Mouse (Mus musculus) forebrain, embryonic 10.5 days (tissue): Measurements from ENCODE around the gene Sowahb. TPM values are rescaled to one million over a fixed set of nuclear protein-coding genes. Genes with fewer than 3 reads are reported as not detected.
"Not testable (repeated sequence)": the region's sequence is repeated elsewhere in the genome, so short reads cannot be mapped to it uniquely, and the experiment has no call there.

ENCODE experiments used
- DNase-seq: peaks from one replicate; pipeline ENCODE4 v3.0.0-alpha.2; 2017; ENCODE audit warnings: low spot score; ENCODE audit errors: extremely low spot score
- H3K27ac ChIP-seq: fragments of 300-500 bp; sonication (generic); 2 replicates; pipeline ENCODE4 v1.5.1; 2016; ENCODE audit warnings: mild to moderate bottlenecking
- H3K27me3 ChIP-seq: fragments of 300-500 bp; sonication (generic); 2 replicates; pipeline ENCODE4 v1.6.1; 2016; ENCODE audit warnings: mild to moderate bottlenecking; ENCODE audit not compliant: poor library complexity, severe bottlenecking
- H3K36me3 ChIP-seq: fragments of 300-500 bp; sonication (generic); replicated peaks from 2 replicates; pipeline ENCODE4 v1.6.1; 2016; ENCODE audit warnings: mild to moderate bottlenecking, moderate library complexity
- H3K4me1 ChIP-seq: fragments of 300-500 bp; sonication (generic); 2 replicates; pipeline ENCODE4 v1.6.1; 2016
- H3K4me3 ChIP-seq: fragments of 300-500 bp; sonication (generic); 2 replicates; pipeline ENCODE4 v1.5.1; 2016; ENCODE audit warnings: mild to moderate bottlenecking, moderate library complexity
- H3K9me3 ChIP-seq: fragments of 300-500 bp; sonication (generic); 2 replicates; pipeline ENCODE4 v1.6.1; 2016; ENCODE audit warnings: mild to moderate bottlenecking, moderate library complexity
- WGBS: fragments of 180-500 bp; shearing (Covaris S2); methylation state at CpG from one replicate; pipeline ENCODE4 v1.1.7; 2016; 5-methylcytosine and 5-hydroxymethylcytosine counted together
- polyA plus RNA-seq: library from polyadenylated mRNA; unstranded; fragments of >200 nt; fragmentation: Nextera tagmentation; extraction: Ambion mirVana; gene quantifications from 2 replicates; pipeline ENCODE4 v1.2.1, GENCODE M21; 2016

Sowahb gene
- polyA plus RNA-seq, 1 experiment from 2014 or later: 0.43 TPM

DNA sequence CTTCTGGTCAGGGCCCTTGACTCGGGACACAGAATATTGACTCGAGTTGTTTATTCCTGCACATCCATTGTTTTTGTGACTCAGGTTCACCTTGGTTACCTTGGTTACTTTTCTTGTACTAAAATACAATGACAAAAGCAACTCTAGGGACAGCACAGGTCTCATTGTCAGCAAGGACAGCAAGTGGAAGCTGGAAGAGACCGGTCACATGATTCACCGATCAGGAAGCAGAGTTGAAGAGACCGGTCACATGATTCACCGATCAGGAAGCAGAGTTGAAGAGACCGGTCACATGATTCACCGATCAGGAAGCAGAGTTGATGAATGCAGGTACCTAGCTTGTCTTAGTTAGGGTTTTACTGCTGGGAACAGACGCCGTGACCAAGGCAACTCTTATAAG, 25.6 kb downstream of the Sowahb start:
- H3K9me3 ChIP-seq, H3K27ac ChIP-seq, H3K4me1 ChIP-seq, H3K27me3 ChIP-seq, H3K4me3 ChIP-seq, H3K36me3 ChIP-seq, DNase-seq: not testable (repeated sequence)
- WGBS: 95% methylated on average over 10 of the region's 10 CpGs

DNA sequence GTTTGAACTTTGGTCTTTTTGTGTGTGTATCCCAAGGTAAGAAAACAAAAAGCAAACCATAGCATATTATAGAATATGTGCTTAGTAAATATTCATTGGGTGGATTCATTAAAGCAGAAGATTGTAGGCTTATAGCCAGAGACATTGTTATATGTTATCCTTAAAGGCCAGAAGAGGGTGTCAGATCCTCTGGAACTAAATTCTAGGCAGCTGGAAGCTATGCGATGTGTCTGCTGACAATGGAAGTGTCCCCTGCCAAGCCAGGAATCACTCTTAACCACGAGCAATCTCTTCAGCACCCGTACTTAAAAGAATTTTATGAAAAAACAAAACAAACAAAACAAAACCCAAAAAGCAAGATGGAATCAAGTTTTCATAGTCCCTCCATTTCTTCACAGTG, 27.1 kb downstream of the Sowahb start:
- H3K27ac ChIP-seq: no peak overlapping the region
- H3K36me3 ChIP-seq: no peaks in the 10 kb centered on the region
- 0 out of 2 replicates have a peak, but pooled peaks cover 4% of the 10 kb centered on the region for H3K9me3 ChIP-seq
- H3K4me3 ChIP-seq: no peak overlapping the region
- WGBS: 87% methylated on average over 3 of the region's 3 CpGs
- H3K4me1 ChIP-seq: peaks cover 6% of the 10 kb centered on the region
- no peaks in the 10 kb centered on the region for H3K27me3 ChIP-seq
- no peak for DNase-seq

DNA sequence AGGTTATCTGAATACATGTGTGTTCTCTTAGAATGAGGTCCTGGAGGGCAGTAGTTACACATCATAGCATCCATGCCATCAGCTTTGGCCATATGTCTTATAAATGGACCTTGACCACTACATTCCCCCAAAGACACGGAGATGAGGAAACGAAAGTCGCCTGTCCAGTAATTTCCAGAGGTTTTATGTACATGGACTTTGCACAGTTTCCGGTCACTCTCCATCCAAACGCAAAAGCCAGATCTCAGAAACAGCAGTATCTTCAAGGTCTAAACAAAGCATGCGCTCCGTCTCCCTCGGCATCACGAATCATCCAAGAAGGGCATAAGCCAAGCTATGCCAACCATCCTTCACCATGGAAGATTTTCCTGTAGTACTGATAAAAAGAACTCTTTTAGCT, 36.6 kb downstream of the Sowahb start:
- WGBS: 90% methylated on average over 9 of the region's 9 CpGs
- Histone ChIP-seq H3K27ac (no peak overlapping the region), H3K9me3 (no peaks in the 10 kb centered on the region), H3K4me1 (peaks cover 23% of the 10 kb centered on the region), H3K36me3 (no peaks in the 10 kb centered on the region), H3K4me3 (no peak overlapping the region), H3K27me3 (no peaks in the 10 kb centered on the region)
- DNase-seq: no peak

DNA sequence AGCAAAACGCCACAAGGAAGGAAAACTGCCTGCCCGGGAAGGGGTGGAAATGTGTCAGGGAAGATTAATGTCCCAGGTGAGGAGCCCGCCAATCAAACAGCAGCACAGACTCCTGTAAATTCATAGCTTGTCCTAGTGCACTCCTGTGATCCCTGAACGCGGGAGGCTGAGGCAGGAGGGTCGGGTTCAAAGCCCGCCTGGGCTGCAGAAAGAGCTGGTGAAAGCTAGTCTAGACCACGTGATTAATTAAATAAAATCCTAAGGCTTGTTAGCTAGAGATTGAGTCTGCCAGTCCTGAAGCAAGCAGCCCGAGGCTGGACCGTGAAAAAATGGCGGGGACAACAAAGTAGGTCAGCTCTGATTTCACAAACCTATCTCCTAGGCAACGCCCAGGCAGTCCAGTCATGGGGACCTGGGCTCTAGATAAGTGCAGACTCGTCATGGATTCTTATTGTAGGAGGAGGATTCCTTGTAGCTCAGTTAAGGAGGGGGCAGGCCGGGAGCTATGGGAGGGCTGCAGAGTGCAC, 38.9 kb downstream of the Sowahb start:
- no peaks in the 10 kb centered on the region for H3K9me3 ChIP-seq
- no peaks in the 10 kb centered on the region for H3K27me3 ChIP-seq
- H3K27ac ChIP-seq: peak overlapping the region; percentile 81
- H3K4me3 ChIP-seq: peak overlapping the region; percentile 28
- 47% methylated on average over 14 of the region's 14 CpGs for WGBS
- DNase-seq: no peak
- H3K36me3 ChIP-seq: no peaks in the 10 kb centered on the region
- H3K4me1 ChIP-seq: peaks cover 28% of the 10 kb centered on the region

DNA sequence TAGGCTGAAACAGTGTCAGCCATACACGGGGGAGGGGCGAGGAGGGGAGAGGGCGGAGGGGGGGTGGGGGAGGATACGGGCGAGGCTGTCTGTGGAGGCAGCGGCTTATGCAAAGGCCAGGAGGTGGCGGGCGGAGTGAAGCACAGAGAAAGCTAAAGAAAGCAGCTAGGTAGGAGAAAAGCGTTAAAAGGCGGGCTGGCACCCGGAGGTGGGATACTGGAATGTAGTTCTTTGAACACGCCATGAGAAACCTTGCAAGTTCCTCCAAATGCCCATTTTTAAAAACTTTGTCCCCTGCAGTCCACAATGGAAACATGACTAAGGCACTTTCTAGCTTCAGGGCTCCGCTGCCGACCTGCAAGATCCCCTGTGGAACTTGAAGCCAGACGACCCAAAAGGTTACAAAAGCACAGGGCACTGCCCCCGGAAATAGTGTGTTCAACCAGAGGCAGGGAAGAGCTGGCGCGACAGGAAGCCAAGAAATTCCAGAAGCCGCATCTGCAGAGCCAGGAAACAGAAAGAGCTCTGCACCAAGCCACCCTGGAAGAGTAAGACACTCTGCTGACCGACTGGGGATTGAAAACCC, 39.5 kb downstream of the Sowahb start:
- Histone ChIP-seq H3K4me1 (peaks cover 29% of the 10 kb centered on the region), H3K27ac (peak overlapping the region; percentile 81), H3K36me3 (no peaks in the 10 kb centered on the region), H3K4me3 (peak overlapping the region; percentile 28), H3K9me3 (no peaks in the 10 kb centered on the region), H3K27me3 (no peaks in the 10 kb centered on the region)
- WGBS: 7% methylated on average over 20 of the region's 20 CpGs
- DNase-seq: peak; percentile 43

DNA sequence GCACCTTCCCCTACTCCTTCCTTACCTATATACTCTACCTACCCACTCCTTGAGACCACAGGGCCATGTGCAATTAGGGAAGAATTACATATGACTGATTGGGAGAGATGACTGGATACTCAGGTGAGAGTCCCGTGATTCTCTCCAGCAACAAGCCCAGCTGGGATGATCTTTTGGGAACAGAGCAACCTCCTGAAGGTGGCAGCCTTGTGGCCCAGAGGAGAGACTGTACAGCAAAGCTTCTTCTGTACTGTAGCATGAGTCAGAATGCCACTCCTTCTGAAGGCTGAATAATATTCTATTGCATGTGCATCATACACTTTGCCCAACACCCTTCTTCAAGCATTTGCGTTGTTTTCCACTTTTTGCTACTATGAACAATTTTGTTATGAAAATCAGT, 42.2 kb downstream of the Sowahb start:
- no peaks in the 10 kb centered on the region for H3K36me3 ChIP-seq
- 95% methylated on average over 2 of the region's 2 CpGs for WGBS
- DNase-seq: no peak

DNA sequence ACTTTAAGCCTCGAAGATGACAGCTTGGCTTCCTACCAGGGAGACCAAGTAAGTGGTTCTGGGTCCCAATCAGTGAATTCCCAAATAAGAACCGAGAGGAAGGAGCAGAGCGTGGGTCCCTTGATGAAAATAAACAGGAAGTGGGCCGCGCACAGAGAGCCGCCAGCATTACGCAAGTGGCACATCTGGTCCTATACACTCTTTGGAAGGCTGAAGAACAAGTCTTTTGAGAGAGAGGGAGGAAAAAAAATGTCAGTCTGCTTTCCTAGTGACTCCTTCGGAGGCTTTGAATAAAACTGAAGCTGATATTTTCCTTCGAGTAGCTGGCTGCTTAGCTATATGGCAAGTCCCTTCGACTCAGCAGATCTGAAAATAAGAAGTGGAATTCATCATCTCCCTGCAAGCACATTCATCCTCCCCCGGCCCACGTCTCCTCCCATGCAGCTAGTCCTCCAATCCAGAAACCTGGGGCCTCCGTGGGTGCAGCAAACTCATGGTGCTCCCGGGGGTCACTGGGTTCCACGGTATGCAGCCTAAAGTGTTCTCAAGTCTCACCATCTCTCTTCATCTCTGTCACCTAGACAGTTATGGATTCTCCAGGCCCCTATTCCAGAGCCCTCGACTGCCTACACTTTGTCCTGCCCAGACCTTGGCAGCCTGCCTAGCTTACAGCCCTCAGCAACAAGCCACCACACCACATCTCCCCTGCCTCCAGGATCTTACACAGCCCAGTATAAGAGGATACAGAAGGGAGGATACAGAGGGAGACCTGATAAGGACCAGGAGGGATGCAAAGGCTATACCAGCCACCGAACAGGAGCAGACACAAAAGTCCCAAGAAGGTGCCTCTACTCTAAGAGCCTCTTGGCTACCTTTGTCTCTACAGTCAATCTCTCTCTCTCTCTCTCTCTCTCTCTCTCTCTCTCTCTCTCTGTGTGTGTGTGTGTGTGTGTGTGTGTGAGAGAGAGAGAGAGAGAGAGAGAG, 43.8 kb downstream of the Sowahb start:
- Histone ChIP-seq H3K9me3 (no peaks in the 10 kb centered on the region), H3K27me3 (no peaks in the 10 kb centered on the region), H3K36me3 (no peaks in the 10 kb centered on the region), H3K27ac (peak overlapping the region; percentile 65), H3K4me1 (peaks cover 50% of the 10 kb centered on the region), H3K4me3 (no peak overlapping the region)
- WGBS: 82% methylated on average over 17 of the region's 17 CpGs
- DNase-seq: no peak

More for the DNA sequence above, 42.2 kb downstream of the Sowahb start:
- H3K27me3 ChIP-seq: no peaks in the 10 kb centered on the region
- H3K27ac ChIP-seq: no peak overlapping the region
- no peak overlapping the region for H3K4me3 ChIP-seq
- H3K4me1 ChIP-seq: peaks cover 48% of the 10 kb centered on the region
- no peaks in the 10 kb centered on the region for H3K9me3 ChIP-seq

DNA sequence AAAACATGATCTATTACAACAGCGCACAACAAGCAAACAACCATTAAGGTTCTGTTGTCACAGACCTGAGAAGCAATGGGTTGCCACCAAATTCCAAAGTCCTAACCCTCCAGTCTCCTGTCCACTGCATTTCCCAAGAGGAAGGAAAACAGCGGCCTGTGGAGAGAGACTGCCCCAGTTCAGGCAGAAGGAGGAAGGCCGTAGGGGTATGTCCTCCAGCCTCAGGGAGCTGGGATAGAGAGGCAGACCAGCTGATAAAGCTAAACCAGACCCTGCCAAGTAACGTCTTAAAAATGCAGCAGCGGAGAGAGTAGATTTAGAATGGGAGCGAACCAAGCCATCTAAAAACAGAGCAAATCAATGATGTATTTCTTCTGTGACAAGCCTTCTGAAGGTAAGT, 44.8 kb downstream of the Sowahb start:
- Histone ChIP-seq H3K4me3 (no peak overlapping the region), H3K27ac (peak overlapping the region; percentile 21; the same call in 1 of the 2 replicates), H3K4me1 (peaks cover 40% of the 10 kb centered on the region), H3K36me3 (no peaks in the 10 kb centered on the region), H3K9me3 (no peaks in the 10 kb centered on the region), H3K27me3 (no peaks in the 10 kb centered on the region)
- 87% methylated on average over 6 of the region's 6 CpGs for WGBS
- no peak for DNase-seq

DNA sequence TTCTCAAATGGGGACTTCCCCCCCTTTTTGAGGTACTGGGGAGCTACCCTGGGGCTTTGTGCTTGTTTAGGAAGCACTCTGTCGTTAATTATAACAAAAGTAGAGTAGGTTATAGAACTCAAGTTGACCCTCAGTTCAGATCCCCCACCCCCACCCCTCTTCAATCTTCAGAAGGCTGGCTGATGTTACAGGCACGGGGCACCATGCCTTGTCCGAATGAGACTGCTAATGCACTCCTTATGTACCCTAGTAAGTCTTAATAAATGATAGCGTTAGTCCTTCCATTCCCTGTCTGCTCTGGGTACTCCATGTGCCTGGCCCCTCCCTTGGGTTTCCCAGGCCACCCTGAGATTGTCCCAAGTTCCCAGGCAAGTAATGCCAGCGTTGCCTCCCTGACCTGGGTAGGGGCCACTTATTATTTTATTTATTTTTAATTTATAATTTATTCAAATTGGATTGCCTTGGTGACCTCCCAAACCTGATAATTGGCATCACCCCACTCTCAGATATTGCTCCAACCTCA, 46.3 kb downstream of the Sowahb start:
- DNase-seq: no peak
- 54% methylated on average over 5 of the region's 5 CpGs for WGBS
- H3K27me3 ChIP-seq: no peaks in the 10 kb centered on the region
- no peaks in the 10 kb centered on the region for H3K9me3 ChIP-seq
- peak overlapping the region; percentile 78 for H3K27ac ChIP-seq
- peaks cover 35% of the 10 kb centered on the region for H3K4me1 ChIP-seq
- no peak overlapping the region for H3K4me3 ChIP-seq
- no peaks in the 10 kb centered on the region for H3K36me3 ChIP-seq

DNA sequence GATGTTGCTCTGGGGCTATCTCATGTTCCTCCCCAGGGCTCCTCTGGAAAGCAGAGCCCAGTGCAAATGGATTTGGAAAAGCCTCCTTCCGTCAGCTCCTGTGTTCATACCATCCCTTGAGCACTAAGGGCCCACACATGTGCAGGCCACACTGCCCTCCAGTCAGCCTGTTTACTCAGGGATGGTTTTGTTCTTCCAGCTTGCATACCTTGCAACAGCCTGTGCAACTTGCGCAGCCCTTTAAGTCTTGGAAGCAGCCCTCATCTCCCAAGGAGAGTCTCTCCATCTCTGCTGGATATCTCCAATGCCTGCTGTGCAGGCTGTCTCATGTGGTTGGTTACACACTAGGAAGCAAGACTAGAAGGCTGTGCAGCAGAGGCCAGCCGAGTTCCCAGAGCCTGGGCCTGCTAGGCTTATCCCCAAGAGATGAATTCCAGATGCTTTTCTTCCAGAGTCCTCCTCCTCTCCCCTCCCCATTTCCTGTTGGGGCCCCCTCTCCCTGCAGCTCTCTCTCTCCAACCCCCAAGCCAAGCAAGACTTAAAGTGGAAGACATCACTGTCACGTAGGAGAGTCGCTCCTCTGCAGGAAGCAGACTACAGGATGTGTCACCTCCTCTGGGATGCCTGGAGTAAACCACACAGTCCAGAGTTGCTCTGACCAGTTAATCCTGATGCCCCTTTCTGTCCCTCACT, 47.2 kb downstream of the Sowahb start:
- peaks cover 35% of the 10 kb centered on the region for H3K4me1 ChIP-seq
- H3K36me3 ChIP-seq: no peaks in the 10 kb centered on the region
- H3K27me3 ChIP-seq: no peaks in the 10 kb centered on the region
- no peaks in the 10 kb centered on the region for H3K9me3 ChIP-seq
- DNase-seq: peak; percentile 37
- H3K4me3 ChIP-seq: no peak overlapping the region
- 49% methylated on average over 5 of the region's 5 CpGs for WGBS
- H3K27ac ChIP-seq: peak overlapping the region; percentile 78

DNA sequence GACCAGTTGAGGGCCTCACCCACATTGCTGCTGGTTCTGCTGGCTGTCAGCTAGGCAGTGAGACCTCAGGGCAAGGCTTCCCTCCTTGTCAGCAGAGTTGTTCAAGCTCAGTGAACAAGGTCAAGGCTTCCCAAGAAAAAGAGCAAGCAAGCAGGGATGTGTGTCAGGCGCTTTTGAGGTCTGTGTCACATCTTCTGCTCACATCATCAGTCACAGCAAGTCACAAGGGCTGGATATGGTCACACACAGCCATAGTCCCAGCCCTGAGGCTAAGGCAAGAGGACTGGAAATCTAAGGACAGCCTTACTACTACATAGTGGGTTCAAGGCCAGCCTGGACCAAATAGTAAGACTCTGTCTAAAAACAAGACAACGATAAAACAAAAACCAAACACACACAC, 50.0 kb downstream of the Sowahb start:
- no peak for DNase-seq
- H3K36me3 ChIP-seq: no peaks in the 10 kb centered on the region
- H3K4me3 ChIP-seq: no peak overlapping the region
- H3K27ac ChIP-seq: no peak overlapping the region
- no peaks in the 10 kb centered on the region for H3K9me3 ChIP-seq
- H3K4me1 ChIP-seq: peaks cover 28% of the 10 kb centered on the region
- WGBS: 91% methylated on average over 2 of the region's 2 CpGs
- no peaks in the 10 kb centered on the region for H3K27me3 ChIP-seq

DNA sequence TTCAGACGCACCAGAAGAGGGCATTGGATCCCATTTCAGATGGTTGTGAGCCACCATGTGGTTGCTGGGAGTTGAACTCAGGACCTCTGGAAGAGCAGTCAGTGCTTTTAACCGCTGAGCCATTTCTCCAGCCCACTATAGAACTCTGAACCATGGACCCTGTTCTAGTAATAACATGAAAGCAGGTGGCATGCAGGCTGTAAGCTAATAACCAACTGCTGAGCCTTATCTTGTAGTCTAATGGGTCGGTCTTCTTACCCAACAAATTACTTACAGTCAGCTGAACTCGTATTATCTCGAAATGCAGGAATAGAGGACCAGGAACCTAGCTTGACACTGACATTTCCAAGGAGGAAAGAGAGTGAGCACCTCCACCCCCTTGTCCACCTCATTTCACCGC, 50.5 kb downstream of the Sowahb start:
- Histone ChIP-seq H3K4me1 (peaks cover 29% of the 10 kb centered on the region), H3K27ac (no peak overlapping the region), H3K4me3 (no peak overlapping the region), H3K36me3 (no peaks in the 10 kb centered on the region), H3K27me3 (no peaks in the 10 kb centered on the region), H3K9me3 (no peaks in the 10 kb centered on the region)
- 92% methylated on average over 6 of the region's 6 CpGs for WGBS
- DNase-seq: no peak
